Mouse (Mus musculus): ENCODE measurements at regions not wholly inside any gene's neighbourhood (a gene's known extent, or its start where the extent isn't known, plus 50 kb on each side); places are given as distances from the start of the nearest gene placed in this dataset.

DNA sequence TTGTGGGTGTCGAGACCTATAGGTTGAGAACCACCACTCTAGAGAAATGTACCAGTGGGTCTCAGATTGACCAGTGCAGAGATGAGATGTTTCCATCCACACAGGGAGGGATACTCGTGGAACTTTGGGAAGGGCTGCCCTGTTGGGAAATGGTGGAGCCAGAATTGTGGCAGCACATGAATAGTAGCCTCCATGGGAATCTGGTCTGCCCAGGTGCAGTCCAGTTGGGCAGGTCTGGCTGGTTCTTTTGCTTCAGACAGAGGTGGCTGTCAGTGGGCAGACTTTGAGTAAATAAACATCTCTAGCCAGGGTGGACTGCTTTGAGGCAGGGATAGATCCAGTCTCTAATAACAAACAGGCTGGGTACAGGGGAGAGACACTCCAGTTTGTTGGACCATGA is 126.0 kb upstream of the Sash1 start:
- Histone ChIP-seq H3K36me3 (ENCODE audit: control insufficient read depth, insufficient read depth) (no peaks in the 10 kb centered on the region), H3K4me2 (ENCODE audit: low read depth) (no peak overlapping the region), H3ac (ENCODE audit: control insufficient read depth, insufficient read length) (no peak overlapping the region), H3K27me3 (ENCODE audit: control insufficient read depth, insufficient read depth, insufficient read length) (no peaks in the 10 kb centered on the region), H3K4me3 (no peak overlapping the region), H3K79me2 (ENCODE audit: control insufficient read depth, insufficient read depth) (no peaks in the 10 kb centered on the region)
- no peak for TF ChIP-seq E2F4 (IDR thresholded peaks at IDR 0.05; ENCODE audit: insufficient read depth)
- no peak for TF ChIP-seq POLR2AphosphoS2 (IDR thresholded peaks at IDR 0.05; ENCODE audit: insufficient read length, low read depth)
- no peak for TF ChIP-seq TCF3 (IDR thresholded peaks at IDR 0.05; ENCODE audit: insufficient read length, low read depth)
- no peak for TF ChIP-seq MYOG (IDR thresholded peaks at IDR 0.05; ENCODE audit: control insufficient read depth in 1 of 3, insufficient read depth in 1 of 3, insufficient read length in 2 of 3, low read depth in 2 of 3)
- TF ChIP-seq MAX (IDR thresholded peaks at IDR 0.05; ENCODE audit: low read depth) = no peak
- no peak for TF ChIP-seq SRF (IDR thresholded peaks at IDR 0.05; ENCODE audit: control insufficient read depth, insufficient read length, low read depth)
- TF ChIP-seq CEBPB (IDR thresholded peaks at IDR 0.05; ENCODE audit: insufficient read depth, poor library complexity, severe bottlenecking) = no peak
- TF ChIP-seq TCF12 (IDR thresholded peaks at IDR 0.05; ENCODE audit: insufficient read depth, poor library complexity, severe bottlenecking) = no peak
- TF ChIP-seq MYOD1 (IDR thresholded peaks at IDR 0.05; ENCODE audit: control insufficient read depth in 1 of 3, insufficient read length in 2 of 3, low read depth in 2 of 3) = no peak
- TF ChIP-seq POLR2A (IDR thresholded peaks at IDR 0.05; ENCODE audit: insufficient read length, low read depth) = no peak
- no peak for TF ChIP-seq REST (IDR thresholded peaks at IDR 0.05; ENCODE audit: insufficient read depth, insufficient read length)

DNA sequence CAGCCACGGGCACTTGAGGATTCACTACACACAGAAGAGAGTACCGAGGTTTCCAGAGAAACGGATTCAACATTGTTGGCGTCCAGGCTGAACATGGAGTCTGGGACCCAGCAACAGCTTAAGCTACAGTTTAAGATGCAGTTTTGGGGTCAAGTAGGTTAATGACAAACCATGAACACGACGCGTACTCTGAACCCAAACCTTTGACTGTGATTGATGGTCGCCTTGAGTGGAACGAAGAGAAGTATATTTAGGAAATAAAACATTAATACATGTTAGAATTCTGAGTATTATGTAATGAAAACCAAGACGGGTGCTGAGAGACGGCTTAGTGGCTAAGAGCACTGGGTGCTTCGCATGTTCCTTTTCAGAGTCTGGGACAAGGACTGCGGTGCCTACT is 124.3 kb upstream of the Sash1 start:
- no peaks in the 10 kb centered on the region for H3K79me2 ChIP-seq (ENCODE audit: control insufficient read depth, insufficient read depth)

DNA sequence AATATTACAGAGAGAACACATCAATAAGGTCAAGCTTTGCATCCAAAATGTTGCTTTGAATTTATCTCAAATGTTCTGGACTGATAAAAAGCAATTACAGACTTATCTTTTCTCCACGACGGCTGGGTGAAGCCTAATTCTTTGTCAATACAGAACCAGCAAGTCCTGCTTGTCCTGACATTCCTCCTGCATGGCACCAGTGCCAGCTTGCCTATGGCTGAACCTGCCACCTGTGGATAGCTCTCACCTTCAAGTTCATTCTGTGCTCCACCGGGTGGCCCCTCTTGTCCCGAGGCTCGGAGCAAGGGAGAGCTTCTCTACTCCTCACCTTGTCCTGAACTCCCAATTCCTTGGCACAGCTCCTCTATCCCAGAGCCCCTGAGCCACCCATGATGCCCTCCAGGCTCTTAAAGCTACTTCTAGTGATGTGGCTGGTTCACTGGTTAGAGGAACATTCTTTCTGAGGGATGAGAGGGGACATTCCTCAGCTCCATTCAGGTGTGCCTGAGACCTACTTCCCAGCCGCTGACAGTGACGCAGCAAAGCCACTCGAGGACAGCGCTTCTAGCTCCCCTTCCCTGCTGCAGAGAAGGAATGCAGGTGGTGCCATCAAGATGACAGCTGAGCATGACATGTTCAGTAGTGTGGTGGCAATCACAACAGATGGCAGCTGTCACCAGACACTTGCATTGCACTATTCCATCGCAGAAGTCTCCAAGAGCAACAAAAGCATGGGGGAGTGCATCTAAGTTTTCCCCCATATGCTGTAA is 119.5 kb upstream of the Sash1 start:
- H3K36me3 ChIP-seq (ENCODE audit: control insufficient read depth, insufficient read depth) = no peaks in the 10 kb centered on the region
- no peak overlapping the region for H3K4me3 ChIP-seq
- no peak overlapping the region for H3K4me2 ChIP-seq (ENCODE audit: low read depth)
- no peaks in the 10 kb centered on the region for H3K27me3 ChIP-seq (ENCODE audit: control insufficient read depth, insufficient read depth, insufficient read length)
- no peaks in the 10 kb centered on the region for H3K79me2 ChIP-seq (ENCODE audit: control insufficient read depth, insufficient read depth)
- H3ac ChIP-seq (ENCODE audit: control insufficient read depth, insufficient read length) = no peak overlapping the region
- peak in 2 of 3 experiments; percentile 6 to 83 for TF ChIP-seq MYOD1 (IDR thresholded peaks at IDR 0.05; ENCODE audit: control insufficient read depth in 1 of 3, insufficient read length in 2 of 3, low read depth in 2 of 3)
- no peak for TF ChIP-seq E2F4 (IDR thresholded peaks at IDR 0.05; ENCODE audit: insufficient read depth)
- no peak for TF ChIP-seq CEBPB (IDR thresholded peaks at IDR 0.05; ENCODE audit: insufficient read depth, poor library complexity, severe bottlenecking)
- TF ChIP-seq REST (IDR thresholded peaks at IDR 0.05; ENCODE audit: insufficient read depth, insufficient read length) = no peak
- no peak for TF ChIP-seq POLR2A (IDR thresholded peaks at IDR 0.05; ENCODE audit: insufficient read length, low read depth)
- TF ChIP-seq TCF3 (IDR thresholded peaks at IDR 0.05; ENCODE audit: insufficient read length, low read depth) = peak; percentile 27
- TF ChIP-seq USF1 (IDR thresholded peaks at IDR 0.05; ENCODE audit: low read depth) = no peak
- no peak for TF ChIP-seq TCF12 (IDR thresholded peaks at IDR 0.05; ENCODE audit: insufficient read depth, poor library complexity, severe bottlenecking)
- peak in 2 of 3 experiments; percentile 58 to 67 for TF ChIP-seq MYOG (IDR thresholded peaks at IDR 0.05; ENCODE audit: control insufficient read depth in 1 of 3, insufficient read depth in 1 of 3, insufficient read length in 2 of 3, low read depth in 2 of 3)

More for the DNA sequence above, 124.3 kb upstream of the Sash1 start:
- Histone ChIP-seq H3K36me3 (ENCODE audit: control insufficient read depth, insufficient read depth) (no peaks in the 10 kb centered on the region), H3K27me3 (ENCODE audit: control insufficient read depth, insufficient read depth, insufficient read length) (no peaks in the 10 kb centered on the region), H3ac (ENCODE audit: control insufficient read depth, insufficient read length) (no peak overlapping the region), H3K4me2 (ENCODE audit: low read depth) (no peak overlapping the region), H3K4me3 (no peak overlapping the region)
- TF ChIP-seq MAX (IDR thresholded peaks at IDR 0.05; ENCODE audit: low read depth) = no peak

DNA sequence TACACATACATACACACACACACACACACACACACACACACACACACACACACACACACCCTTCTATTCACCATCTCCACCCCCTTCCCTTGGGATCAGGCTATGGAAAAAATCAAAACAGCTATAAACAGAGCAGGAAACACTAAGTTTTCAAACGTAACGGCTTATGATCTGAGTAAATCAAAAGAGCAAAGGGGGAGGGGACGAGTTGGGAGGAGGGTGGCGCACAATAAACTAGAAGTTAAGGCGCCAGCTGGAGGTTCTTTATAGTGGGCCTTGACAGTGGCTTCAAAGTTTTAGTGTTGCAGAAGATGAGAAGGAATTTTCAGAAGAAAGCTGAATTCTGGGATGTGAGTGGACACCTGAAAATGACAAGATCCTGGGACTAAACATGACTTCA is 116.4 kb upstream of the Sash1 start:
- Histone ChIP-seq H3K4me3 (no peak overlapping the region), H3K79me2 (ENCODE audit: control insufficient read depth, insufficient read depth) (no peaks in the 10 kb centered on the region), H3K27me3 (ENCODE audit: control insufficient read depth, insufficient read depth, insufficient read length) (no peaks in the 10 kb centered on the region), H3K36me3 (ENCODE audit: control insufficient read depth, insufficient read depth) (no peaks in the 10 kb centered on the region), H3K4me2 (ENCODE audit: low read depth) (no peak overlapping the region), H3ac (ENCODE audit: control insufficient read depth, insufficient read length) (no peak overlapping the region)
- TF ChIP-seq MYOG (IDR thresholded peaks at IDR 0.05; ENCODE audit: control insufficient read depth in 1 of 3, insufficient read depth in 1 of 3, insufficient read length in 2 of 3, low read depth in 2 of 3) (no peak), REST (IDR thresholded peaks at IDR 0.05; ENCODE audit: insufficient read depth, insufficient read length) (no peak), E2F4 (IDR thresholded peaks at IDR 0.05; ENCODE audit: insufficient read depth) (no peak), CEBPB (IDR thresholded peaks at IDR 0.05; ENCODE audit: insufficient read depth, poor library complexity, severe bottlenecking) (no peak), SRF (IDR thresholded peaks at IDR 0.05; ENCODE audit: control insufficient read depth, insufficient read length, low read depth) (no peak), MYOD1 (IDR thresholded peaks at IDR 0.05; ENCODE audit: control insufficient read depth in 1 of 3, insufficient read length in 2 of 3, low read depth in 2 of 3) (no peak), TCF12 (IDR thresholded peaks at IDR 0.05; ENCODE audit: insufficient read depth, poor library complexity, severe bottlenecking) (no peak), POLR2AphosphoS2 (IDR thresholded peaks at IDR 0.05; ENCODE audit: insufficient read length, low read depth) (no peak)

DNA sequence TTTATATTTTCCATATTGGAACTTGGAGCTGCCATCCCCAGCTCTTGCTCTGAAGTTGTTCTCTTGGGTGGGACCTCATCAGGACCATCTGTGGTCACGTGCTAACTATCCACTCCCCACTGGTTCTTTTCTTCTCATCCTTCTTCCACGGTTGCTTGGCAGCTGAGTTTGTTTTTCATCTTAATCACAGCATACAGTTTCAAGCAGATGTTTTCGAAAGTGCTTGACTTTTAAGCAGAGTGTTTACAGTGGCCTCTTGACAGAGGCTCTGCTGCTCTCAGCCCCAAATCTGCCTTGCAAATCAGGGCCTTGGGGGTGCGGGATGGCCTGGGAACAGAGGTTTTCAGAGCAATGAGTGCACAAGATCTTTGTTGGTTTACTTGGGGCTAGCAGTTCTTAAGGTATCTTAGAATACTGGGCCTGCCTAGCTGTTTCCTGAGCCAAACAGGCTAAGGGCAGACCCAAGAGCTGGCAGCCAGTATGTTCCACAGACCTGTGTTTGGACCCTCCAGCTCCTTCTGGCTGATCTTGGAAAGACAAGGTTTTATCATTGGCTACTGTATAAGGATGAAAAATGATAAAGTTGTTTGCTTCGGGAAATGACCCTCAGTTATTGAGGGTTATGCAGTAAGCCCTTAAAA is 113.0 kb upstream of the Sash1 start:
- TF ChIP-seq TCF3 (IDR thresholded peaks at IDR 0.05; ENCODE audit: insufficient read length, low read depth) (no peak), MAX (IDR thresholded peaks at IDR 0.05; ENCODE audit: low read depth) (no peak), POLR2AphosphoS2 (IDR thresholded peaks at IDR 0.05; ENCODE audit: insufficient read length, low read depth) (no peak), CEBPB (IDR thresholded peaks at IDR 0.05; ENCODE audit: insufficient read depth, poor library complexity, severe bottlenecking) (no peak), MYOD1 (IDR thresholded peaks at IDR 0.05; ENCODE audit: control insufficient read depth in 1 of 3, insufficient read length in 2 of 3, low read depth in 2 of 3) (no peak), SRF (IDR thresholded peaks at IDR 0.05; ENCODE audit: control insufficient read depth, insufficient read length, low read depth) (no peak), TCF12 (IDR thresholded peaks at IDR 0.05; ENCODE audit: insufficient read depth, poor library complexity, severe bottlenecking) (no peak), REST (IDR thresholded peaks at IDR 0.05; ENCODE audit: insufficient read depth, insufficient read length) (no peak), MYOG (IDR thresholded peaks at IDR 0.05; ENCODE audit: control insufficient read depth in 1 of 3, insufficient read depth in 1 of 3, insufficient read length in 2 of 3, low read depth in 2 of 3) (no peak)
- no peaks in the 10 kb centered on the region for H3K36me3 ChIP-seq (ENCODE audit: control insufficient read depth, insufficient read depth)
- no peaks in the 10 kb centered on the region for H3K27me3 ChIP-seq (ENCODE audit: control insufficient read depth, insufficient read depth, insufficient read length)
- H3K4me2 ChIP-seq (ENCODE audit: low read depth) = no peak overlapping the region
- H3K4me3 ChIP-seq = no peak overlapping the region
- no peaks in the 10 kb centered on the region for H3K79me2 ChIP-seq (ENCODE audit: control insufficient read depth, insufficient read depth)
- H3ac ChIP-seq (ENCODE audit: control insufficient read depth, insufficient read length) = no peak overlapping the region
